Mouse (Mus musculus) right cerebral cortex, postnatal 4 days (tissue): ENCODE data around the gene Rel.

Source experiments
- DNase-seq: peaks from one replicate; pipeline ENCODE4 v3.0.0-alpha.2; 2022

Rel gene

GRCm38 (mm10) chr11:23741386-23741785 is 29.4 kb downstream of the Rel start:
- no peak for DNase-seq

DNA sequence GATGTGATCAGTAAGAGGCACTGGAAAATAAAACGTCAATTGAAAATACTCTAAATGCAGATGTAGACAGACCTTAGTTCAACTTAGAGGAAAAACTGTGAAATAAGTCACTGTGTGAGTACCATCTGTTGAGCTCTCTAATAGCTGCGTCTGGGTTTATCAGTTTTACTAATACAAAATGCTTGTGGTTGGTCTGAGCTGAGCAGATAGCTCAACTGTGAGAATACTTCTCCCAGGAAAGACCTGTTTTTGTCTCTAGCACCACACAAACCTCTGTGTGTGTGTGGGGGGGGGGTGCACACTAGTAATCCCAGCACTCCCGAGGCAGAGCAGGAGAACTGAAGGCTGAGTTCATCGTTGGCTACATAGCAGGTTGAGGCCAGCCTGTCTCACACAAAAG is 29.9 kb downstream of the Rel start:
- DNase-seq = no peak

DNA sequence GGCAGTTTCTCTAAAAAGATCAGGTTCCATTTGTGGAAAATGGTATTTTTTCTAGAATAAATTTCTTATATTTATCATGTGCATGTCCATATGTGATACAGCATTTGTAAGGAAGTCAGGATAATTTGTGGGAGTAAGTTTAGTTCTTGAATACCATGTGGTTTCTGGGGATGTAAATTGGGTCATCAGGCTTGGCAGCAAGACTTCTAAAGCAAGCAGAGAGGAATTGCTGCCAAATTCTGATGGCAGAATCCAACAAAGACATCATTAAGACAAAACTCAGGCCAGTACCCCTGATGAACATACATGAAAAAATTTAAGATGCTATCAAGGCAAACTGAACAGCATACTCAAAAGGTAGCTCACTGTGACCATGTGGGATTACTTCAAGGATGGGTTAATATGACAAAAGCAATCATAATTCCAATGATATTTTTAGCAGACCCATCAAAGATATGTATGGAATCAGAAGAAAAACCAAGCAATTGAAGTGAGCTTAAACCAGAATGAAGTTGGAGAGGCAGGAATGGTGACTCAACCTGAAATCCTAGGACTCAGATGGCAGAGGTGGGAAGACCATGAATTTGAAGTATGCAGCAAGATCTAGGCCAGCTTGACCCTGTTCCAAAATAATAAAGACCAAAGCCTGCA is 34.8 kb downstream of the Rel start:
- no peak for DNase-seq

GRCm38 (mm10) chr11:23734749-23735286 is 36.0 kb downstream of the Rel start:
- DNase-seq = no peak

DNA sequence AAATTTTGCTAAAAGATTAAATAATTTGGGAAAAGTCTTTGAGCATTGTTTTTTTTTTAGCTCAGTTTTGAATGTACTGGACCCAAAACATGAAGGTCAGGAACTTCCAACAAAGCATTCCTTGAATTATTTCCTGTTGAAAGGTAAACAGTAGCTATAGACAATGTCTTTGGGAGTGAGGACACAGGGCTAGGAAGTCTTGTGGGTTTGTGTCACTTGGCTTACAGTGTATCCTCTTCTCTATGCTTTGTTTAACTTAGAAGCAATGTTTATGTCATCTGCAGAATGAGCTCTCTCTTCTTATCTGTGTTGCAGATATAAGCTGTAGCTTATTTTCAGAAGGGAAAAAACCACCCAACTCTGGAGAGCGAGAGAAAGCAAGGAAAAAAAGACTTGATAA is 37.9 kb downstream of the Rel start:
- DNase-seq = no peak

GRCm38 (mm10) chr11:23730120-23730519 is 40.6 kb downstream of the Rel start:
- DNase-seq = no peak

GRCm38 (mm10) chr11:23728186-23728585 is 42.6 kb downstream of the Rel start:
- DNase-seq = no peak

- DNase-seq = no peak
Measured at GRCm38 (mm10) chr11:23726441-23726840, 44.3 kb downstream of the Rel start.

DNA sequence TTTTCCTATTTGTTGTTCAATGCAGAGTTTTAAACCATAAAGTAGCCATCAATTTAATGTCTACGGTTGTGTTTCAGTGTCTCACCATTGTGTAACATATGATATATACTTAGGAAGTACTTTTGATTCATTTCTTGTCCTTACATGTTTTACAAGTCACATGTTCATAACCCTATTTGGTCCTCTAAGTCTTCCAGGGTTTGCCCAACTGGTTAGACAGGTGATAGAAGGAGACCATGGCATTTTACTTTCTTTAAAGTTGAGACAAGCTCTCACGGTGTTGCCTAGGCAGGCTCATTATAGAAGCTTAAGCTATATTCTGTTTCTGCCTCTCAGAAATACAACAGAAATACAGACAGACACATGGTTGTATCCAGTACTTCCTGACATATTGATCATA is 44.9 kb downstream of the Rel start:
- DNase-seq = no peak

DNA sequence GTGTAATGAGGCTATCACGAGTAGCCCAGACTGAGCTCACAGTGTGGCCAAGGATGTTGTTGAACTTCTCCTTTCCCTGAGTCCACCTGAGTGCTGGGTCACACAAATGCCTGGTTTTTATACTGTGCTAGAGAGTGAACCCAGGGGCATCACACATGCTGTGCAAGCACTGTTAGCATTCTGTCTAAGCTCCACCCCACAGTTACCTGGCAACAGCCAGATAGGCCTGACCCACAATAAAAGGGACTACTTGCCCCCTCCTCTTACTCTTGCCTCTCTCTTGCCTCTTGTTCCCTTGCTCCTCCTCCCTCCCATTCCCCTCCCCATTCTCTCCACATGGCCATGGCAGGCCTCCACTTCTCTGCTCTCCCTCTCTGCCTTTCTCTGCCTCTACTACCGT is 48.4 kb downstream of the Rel start:
- DNase-seq = no peak

DNA sequence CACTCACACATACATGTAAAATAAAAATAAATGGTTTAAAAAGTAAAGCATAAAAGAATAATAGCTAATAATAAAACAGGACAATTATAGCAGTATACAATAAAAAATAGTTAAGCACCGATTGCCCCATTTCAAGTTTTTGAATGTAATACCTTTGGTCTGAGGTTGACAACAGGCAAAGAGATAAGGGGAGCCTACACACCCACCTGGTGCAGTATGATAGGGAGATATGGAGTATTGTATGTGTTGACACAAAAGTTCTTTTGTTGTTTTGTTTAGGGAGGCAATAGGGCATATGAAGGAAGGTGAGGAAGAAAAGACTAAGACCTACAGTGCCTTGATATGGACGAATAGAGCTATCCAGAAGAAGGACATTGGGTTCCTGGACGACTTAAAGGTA is 50.9 kb downstream of the Rel start:
- no peak for DNase-seq

- DNase-seq = no peak
Measured at GRCm38 (mm10) chr11:23718856-23719255, 51.9 kb downstream of the Rel start.

- no peak for DNase-seq
Measured at GRCm38 (mm10) chr11:23712299-23712698, 58.5 kb downstream of the Rel start.

- DNase-seq = no peak
Measured at GRCm38 (mm10) chr11:23704604-23705294, 66.0 kb downstream of the Rel start.

GRCm38 (mm10) chr11:23701831-23702230 is 68.9 kb downstream of the Rel start:
- DNase-seq = no peak

- no peak for DNase-seq
Measured at GRCm38 (mm10) chr11:23699414-23700095, 71.2 kb downstream of the Rel start.

DNA sequence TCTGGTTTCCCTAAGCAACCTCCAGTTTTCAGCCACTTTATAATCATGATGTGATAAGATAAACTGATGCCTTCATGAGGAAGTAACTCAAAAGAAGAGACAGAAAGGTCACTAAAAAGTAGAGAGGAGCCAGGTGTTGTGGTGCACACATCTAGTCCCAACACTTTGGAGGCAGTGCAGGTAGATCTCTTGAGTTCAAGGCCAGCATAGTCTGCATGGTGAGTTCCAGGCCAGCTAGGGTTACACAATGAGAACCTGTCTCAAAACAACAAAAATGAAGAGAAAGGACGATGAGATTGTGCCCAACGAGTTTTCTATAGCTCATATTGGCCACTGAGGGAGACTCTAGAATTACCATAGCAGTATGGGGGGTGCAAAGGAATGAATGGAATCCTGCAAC is 72.2 kb downstream of the Rel start:
- no peak for DNase-seq

- DNase-seq = no peak
Measured at GRCm38 (mm10) chr11:23695847-23696246, 74.9 kb downstream of the Rel start.

- DNase-seq = no peak
Measured at GRCm38 (mm10) chr11:23693286-23693685, 77.5 kb downstream of the Rel start.

GRCm38 (mm10) chr11:23688060-23688459 is 82.7 kb downstream of the Rel start:
- no peak for DNase-seq
